Mouse (Mus musculus): ENCODE results near the gene Rbfox3.
A peak's percentile ranks its signal among the peaks of the same experiment; 100 is the strongest.
"Not testable (repeated sequence)": the region's sequence is repeated elsewhere in the genome, so short reads cannot be mapped to it uniquely, and the experiment has no call there.

Rbfox3 gene

GRCm38 (mm10) chr11:118825280-118826094 lies 85.9 kb downstream of the Rbfox3 start:
- no peak for DNase-seq (ENCODE audit: low read depth)

DNA sequence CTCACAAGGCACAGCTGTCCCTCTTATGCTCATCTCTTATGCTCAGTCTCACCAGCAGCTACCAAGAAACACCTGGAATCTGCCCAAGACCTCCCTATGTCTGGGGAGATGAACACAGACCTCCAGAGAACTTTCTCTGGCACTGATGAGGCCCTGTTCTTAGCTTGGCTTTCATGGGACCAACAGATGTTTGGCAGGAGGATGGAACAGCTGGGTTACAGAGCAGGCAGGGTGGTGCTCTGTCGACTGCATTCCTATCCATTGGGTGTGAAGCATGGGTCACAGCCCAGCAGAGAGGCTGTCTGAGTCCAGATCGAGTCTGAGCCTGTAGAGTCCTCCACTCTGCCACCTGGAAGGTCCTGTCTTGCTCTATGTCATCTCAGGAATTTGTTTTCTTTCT lies 90.0 kb downstream of the Rbfox3 start:
- no peak for DNase-seq (ENCODE audit: low read depth)

- DNase-seq (ENCODE audit: low read depth), result no peak
Observed at GRCm38 (mm10) chr11:118818528-118818927, 92.9 kb downstream of the Rbfox3 start.

DNA sequence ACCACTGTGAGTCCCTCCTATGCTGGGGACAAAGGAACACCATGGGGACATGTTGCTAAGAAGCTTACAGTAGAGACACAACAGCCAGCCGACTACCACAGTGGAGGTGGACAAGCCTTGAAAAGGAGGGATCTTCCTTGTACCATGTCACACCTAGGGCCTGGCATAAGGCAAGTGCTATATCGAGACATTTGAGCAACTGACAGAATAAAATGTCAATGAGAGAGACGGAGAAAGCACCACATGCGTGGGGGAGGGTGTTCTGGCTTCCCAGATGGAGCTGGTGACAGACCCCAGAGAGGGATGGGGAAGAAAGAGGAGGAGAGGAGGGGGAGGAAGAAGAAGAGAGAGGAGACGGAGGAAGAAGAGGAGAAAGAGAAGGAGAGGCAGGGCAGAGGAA lies 96.3 kb downstream of the Rbfox3 start:
- DNase-seq (ENCODE audit: low read depth), result no peak

- no peak for DNase-seq (ENCODE audit: low read depth)
Observed at GRCm38 (mm10) chr11:118813942-118814341, 97.5 kb downstream of the Rbfox3 start.

- DNase-seq (ENCODE audit: low read depth), result no peak
Observed at GRCm38 (mm10) chr11:118811404-118811803, 100.0 kb downstream of the Rbfox3 start.

- DNase-seq (ENCODE audit: low read depth), result peak; percentile 11
Observed at GRCm38 (mm10) chr11:118807511-118807910, 103.9 kb downstream of the Rbfox3 start.

DNA sequence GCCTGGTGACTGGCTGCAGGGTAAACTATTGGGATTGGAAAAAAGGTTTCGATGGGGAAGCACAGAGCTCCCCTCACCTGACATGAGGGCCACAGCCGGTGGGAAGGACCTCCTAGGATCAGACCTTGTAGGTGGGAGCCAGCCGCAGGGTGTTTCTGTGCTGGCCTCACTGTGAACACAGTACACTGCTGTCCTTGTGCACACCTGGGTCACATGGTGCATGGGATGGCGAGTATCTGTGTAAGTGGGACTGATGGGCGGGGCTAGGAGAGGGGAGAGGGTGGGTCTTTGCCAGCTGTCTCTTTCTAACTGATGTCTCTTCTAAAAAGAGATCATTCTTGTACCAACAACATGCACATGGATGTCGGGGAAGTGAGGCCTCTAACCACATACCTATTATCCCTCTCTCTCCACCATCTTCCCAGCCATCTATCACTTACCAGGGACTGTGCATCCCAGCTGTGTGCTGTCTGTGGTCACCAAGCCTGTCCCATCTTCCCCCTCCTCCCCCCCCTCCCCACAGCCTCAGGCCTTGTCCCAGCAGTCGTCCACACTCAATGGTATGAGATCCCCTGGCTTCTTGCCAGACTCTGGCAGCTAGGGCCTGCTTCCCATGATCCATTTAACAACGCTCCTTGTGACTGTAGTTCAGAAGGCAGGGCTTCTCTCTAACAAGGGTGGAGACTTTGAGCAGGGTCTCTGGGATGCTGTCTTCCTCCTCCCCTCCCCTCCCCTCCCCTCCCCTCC lies 116.4 kb downstream of the Rbfox3 start:
- DNase-seq (ENCODE audit: low read depth), result peak; percentile 27

DNA sequence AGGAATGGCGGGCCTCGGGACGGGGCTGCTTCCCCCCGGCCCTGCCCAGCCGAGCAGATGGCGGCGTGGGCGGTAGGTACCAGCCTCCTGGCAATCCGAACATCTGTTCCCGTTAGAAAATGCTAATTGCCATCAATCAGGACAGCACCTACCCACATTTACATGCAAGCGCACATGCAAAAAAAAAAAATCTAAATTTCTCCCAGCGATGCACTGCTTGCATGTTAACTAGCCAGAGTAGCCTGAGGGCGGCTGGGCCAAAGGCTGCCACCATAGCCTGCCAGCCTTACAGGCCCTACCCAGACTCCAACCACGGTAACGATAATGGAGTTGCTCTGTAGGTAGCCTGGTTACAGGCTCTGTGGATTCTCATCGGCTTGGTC lies 117.8 kb downstream of the Rbfox3 start:
- DNase-seq (ENCODE audit: low read depth), result no peak

DNA sequence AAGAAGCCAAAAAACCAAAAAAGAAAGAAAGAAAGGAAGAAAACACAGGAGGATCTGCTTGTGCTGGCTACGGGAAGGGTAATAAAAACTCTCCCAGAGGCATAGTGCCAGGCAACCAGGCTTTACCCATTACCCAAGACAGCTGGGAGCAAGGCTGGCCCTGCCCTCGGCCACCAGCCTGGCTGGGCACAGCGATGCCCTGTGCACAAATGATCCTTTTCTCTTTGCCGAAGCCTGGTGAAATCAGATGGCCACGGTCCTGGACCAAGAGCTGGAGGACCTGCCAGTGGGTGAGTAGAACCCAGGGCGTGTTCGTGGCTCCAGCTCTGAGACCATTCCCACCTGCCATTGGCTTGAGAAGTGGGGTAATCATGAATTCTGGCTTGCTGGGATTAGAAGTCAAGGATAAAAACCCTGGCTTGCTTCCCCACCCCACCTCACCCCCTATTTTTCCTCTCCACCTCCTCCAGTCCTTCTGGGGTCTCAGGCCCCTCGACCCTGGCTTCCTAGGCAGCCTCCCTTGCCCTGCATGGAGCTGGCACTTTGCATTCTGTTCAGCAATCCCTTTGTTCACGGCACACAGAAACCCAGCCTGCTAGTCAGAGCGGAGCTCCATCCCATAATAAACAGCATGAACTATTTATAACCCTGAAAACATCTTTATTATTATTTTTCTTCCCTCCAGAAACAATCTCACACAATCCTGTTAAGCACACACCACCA lies 118.3 kb downstream of the Rbfox3 start:
- DNase-seq (ENCODE audit: low read depth), result no peak

- no peak for DNase-seq (ENCODE audit: low read depth)
Observed at GRCm38 (mm10) chr11:118792163-118792915, 119.1 kb downstream of the Rbfox3 start.

GRCm38 (mm10) chr11:118791391-118791790 lies 120.0 kb downstream of the Rbfox3 start:
- no peak for DNase-seq (ENCODE audit: low read depth)

- no peak for DNase-seq (ENCODE audit: low read depth)
Observed at GRCm38 (mm10) chr11:118788091-118788490, 123.3 kb downstream of the Rbfox3 start.

GRCm38 (mm10) chr11:118782677-118783076 lies 128.7 kb downstream of the Rbfox3 start:
- DNase-seq (ENCODE audit: low read depth), result no peak

DNA sequence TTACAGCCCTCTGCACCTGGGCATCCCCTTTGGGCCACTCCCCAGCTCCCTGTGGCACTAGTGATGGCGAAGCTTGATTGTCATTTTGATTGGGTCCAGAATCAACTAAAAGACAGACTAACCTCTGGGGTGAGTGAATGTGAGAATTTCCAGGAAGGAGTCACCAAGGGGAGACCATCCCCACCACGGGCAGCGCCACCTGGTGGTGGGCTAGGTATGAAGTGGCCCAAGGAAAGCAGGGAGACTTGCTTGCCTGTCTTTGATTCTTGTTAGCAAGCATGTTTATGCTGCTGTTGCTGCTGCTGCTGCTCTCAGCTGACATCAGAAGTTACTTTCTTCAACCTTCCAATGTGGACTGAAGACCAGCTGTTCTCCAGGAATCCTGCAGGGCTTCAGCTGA lies 135.6 kb downstream of the Rbfox3 start:
- peak; percentile 51 for DNase-seq (ENCODE audit: low read depth)

DNA sequence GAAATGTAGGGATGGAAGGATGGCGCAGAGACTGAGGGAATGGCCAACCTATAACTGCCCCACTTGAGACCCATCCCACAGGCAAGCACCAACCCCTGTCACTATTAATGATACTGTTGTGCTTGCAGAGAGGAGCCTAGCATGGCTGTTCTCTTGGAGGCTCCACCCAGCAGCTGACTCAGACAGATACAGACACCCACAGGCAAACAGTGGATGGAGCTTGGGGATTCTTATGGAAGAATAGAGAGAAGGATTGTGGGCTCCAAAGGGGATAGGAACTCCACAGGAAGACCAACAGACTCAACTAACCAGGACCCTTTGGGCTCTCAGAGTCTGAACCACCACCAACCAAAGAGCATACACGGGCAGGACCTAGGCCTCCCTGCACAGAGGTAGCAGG lies 136.6 kb downstream of the Rbfox3 start:
- not testable (repeated sequence) for DNase-seq (ENCODE audit: low read depth)

DNA sequence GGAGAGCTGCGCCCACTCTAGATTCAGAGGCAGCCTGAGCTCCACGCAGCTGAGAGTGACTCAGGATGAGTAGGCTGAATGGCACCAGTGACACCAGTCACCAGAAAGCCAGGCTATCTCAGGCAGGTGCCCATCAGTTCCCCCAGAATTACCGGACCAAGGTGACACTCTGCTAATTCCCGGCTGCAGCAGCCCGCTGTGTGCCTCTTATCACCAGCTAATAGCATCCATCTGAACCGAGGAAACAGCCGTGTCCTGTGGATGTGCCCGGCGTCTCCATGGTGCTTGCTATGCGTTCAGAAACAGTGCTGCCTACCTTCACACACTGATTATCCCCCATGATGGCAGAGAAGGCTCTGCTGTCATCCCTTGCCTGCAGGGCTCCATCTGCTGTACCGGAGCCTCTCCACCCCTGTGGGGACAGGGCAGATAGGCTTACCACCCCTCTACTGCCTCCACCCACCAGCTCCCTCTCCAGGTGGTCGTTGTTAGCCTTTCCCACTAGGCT lies 138.3 kb downstream of the Rbfox3 start:
- no peak for DNase-seq (ENCODE audit: low read depth)

DNA sequence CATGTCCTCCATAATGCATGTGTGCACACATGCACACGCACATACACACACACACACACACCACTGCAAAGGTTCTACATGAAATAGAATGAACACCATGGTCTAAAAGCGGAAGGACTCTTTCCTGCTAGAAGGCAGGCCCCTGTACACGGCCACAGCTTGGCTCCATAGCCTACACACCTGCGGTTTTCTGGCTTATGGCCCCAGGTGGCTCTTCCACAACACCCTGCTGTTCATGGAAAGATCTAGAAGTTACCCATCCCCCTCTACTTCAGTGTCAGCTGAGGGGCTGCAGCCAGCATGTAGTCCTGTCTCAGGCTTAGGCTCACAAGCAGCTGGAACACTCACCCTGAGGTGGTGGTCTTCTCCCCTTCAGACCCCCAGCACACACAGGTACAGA lies 140.0 kb downstream of the Rbfox3 start:
- no peak for DNase-seq (ENCODE audit: low read depth)

DNA sequence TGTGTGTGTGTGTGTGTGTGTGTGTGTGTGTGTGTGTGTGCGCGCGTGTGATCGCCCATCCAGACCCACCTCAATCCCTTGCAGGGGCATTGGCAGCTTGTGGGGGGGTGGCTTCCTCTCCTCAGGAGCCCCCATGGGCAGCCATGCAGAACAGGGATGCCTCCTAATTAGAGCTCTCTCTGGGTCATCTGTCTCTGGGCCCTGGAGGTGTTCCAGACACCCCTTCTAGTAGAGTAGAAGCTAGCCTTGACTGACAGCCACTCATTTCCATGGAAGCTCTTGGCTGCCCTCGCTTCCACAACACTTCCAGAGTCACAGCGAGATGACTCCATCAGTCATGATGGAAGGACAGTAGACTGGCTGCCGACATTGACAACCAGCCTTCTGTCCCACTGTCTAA lies 140.6 kb downstream of the Rbfox3 start:
- no peak for DNase-seq (ENCODE audit: low read depth)

DNA sequence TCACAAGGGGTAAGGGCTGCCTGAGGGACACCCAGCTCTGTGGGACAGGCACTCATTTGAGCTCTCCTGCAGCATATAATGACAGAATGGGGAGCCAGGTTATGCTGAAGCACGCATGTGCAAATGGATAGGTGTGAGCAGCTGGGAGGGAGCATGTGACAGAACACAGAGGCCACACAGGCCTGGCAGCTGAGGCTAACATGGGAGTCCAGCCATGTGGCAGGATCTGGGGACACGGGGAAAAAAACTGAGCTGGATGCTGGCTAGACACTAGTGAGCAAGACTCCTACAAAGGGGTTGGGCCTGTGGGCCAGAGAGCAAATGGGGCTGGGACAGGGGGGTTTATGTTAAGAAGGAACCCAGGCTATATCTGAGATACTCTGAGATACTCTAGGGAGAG lies 141.9 kb downstream of the Rbfox3 start:
- no peak for DNase-seq (ENCODE audit: low read depth)

DNA sequence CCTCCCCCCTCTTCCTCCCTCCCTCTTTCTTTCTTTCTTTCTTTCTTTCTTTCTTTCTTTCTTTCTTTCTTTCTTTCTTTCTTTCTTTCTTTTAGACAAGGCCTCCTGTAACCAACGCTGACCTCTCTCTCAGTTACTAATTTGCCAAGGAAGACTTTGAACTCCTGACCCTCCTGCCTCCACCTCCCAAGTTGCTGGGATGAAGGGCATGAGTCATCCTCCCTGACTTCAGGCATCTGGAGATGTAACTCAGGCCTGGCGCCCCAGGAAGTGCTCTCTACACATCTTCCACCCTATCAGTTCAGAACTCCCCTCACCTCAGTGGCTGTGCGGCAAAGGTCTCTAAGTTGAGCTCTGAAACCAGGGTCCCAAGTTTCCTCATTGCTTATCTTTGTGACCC lies 143.0 kb downstream of the Rbfox3 start:
- no peak for DNase-seq (ENCODE audit: low read depth)

- no peak for DNase-seq (ENCODE audit: low read depth)
Observed at GRCm38 (mm10) chr11:118767411-118767810, 144.0 kb downstream of the Rbfox3 start.

Measured in NIH3T3 (cell line).